Mouse (Mus musculus) liver, embryonic 11.5 days (tissue): ENCODE measurements around the gene Mpo. TPM values are rescaled to one million over a fixed set of nuclear protein-coding genes. Genes with fewer than 3 reads are reported as not detected.

Experiments
- ATAC-seq: fragments of 200-750 bp; cut with Nextera tagmentation; replicated peaks from 2 replicates; pipeline ENCODE4 v1.8.0; 2017; ENCODE audit warnings: moderate number of reproducible peaks, mild to moderate bottlenecking, moderate TSS enrichment, moderate library complexity; ENCODE audit not compliant: low FRiP score
- DNase-seq: peaks from one replicate; pipeline ENCODE4 v3.0.0-alpha.2; 2017; ENCODE audit warnings: low spot score
- H3K27ac ChIP-seq: fragments of 300-500 bp; sonication (generic); 2 replicates; pipeline ENCODE4 v1.5.1; 2014; ENCODE audit warnings: mild to moderate bottlenecking, low read depth, low read length, control low read depth
- H3K27me3 ChIP-seq: fragments of 300-500 bp; sonication (generic); replicated peaks from 2 replicates; pipeline ENCODE4 v1.6.1; 2014; ENCODE audit warnings: low read length, mixed read lengths; ENCODE audit not compliant: control insufficient read depth, insufficient read depth
- H3K36me3 ChIP-seq: fragments of 300-500 bp; sonication (generic); 2 replicates; pipeline ENCODE4 v1.6.1; 2014; ENCODE audit warnings: mild to moderate bottlenecking, low read length, moderate library complexity, mixed read lengths; ENCODE audit not compliant: control insufficient read depth, insufficient read depth
- H3K4me1 ChIP-seq: fragments of 300-500 bp; sonication (generic); replicated peaks from 2 replicates; pipeline ENCODE4 v1.6.1; 2014; ENCODE audit warnings: low read length, mixed read lengths; ENCODE audit not compliant: control insufficient read depth, insufficient read depth
- H3K4me2 ChIP-seq: fragments of 300-500 bp; sonication (generic); 2 replicates; pipeline ENCODE4 v1.6.1; 2014; ENCODE audit warnings: mild to moderate bottlenecking, control low read depth, moderate library complexity
- H3K4me3 ChIP-seq: fragments of 300-500 bp; sonication (generic); 2 replicates; pipeline ENCODE4 v1.5.1; 2014; ENCODE audit warnings: low read depth, low read length, control low read depth
- H3K9ac ChIP-seq: fragments of 300-500 bp; sonication (generic); 2 replicates; pipeline ENCODE4 v1.6.1; 2014; ENCODE audit warnings: low read depth, low read length, control low read depth
- H3K9me3 ChIP-seq: fragments of 300-500 bp; sonication (generic); 2 replicates; pipeline ENCODE4 v1.6.1; 2016; ENCODE audit warnings: low read length, inconsistent platforms, mixed read lengths; ENCODE audit not compliant: control insufficient read depth
- WGBS: fragments of 180-500 bp; shearing (Covaris S2); extraction: QIAGEN DNeasy Blood & Tissue Kit; methylation state at CpG from one replicate; pipeline ENCODE4 v1.1.7; 2014; 5-methylcytosine and 5-hydroxymethylcytosine counted together
- polyA plus RNA-seq: library from polyadenylated mRNA; unstranded; fragments of >200 nt; fragmentation: Nextera tagmentation; extraction: Ambion mirVana; gene quantifications from 2 replicates; pipeline ENCODE4 v1.2.1, GENCODE M21; 2014

Gene Mpo
- polyA plus RNA-seq, 1 experiment from 2014 or later: 190 TPM

DNA sequence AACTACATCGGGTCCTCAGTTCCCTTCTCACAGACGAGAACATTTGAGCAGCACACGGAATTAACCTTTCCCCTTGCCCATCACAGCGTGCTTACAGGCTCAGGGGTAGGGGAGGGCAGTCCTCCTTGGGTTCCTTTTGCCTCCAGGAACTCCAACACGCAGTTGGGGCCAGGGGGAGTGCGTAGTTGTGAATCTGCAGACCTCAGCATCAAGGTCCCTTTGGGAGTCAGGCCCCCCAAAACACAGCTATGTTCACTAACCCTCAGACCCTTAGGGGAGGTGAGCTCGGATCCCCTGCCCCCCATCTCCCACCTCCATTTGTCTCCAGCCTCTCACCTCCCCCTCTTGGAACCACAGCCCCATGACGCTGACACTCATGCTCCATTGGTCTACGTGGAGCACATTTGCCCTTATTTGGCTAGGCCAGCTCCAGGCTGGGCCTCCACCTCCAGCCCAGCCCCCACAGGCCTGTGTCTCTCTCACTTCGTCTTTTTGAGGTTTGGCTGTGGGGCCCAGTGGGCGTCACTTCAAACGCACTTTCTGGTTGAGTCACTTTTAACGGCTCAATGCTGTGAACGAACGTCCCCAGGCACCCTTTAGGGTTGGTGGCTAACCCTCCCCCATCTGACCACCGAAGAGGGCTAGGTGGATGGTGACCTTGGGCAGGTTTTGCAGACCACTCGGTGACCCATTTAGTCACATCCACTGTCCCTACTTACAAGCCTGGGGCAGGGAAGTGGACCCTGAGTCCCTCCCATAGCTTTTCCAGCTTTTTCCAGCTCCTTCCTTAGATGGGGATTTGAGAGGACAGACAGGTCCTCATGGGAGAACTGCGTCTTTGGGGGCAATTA lies 44.0 kb upstream of the Mpo start:
- peak overlapping the region; percentile 31 for H3K4me3 ChIP-seq
- peak overlapping the region; percentile 66 for H3K9ac ChIP-seq
- peaks cover 11% of the 10 kb centered on the region for H3K36me3 ChIP-seq
- DNase-seq (peak; percentile 80), ATAC-seq (peak; percentile 85)
- H3K4me1 ChIP-seq: peaks cover 45% of the 10 kb centered on the region
- H3K9me3 ChIP-seq: no peaks in the 10 kb centered on the region
- H3K4me2 ChIP-seq: peak overlapping the region; percentile 82
- H3K27ac ChIP-seq: peak overlapping the region; percentile 100
- H3K27me3 ChIP-seq: no peaks in the 10 kb centered on the region
- 21% methylated on average over 18 of the region's 18 CpGs for WGBS

DNA sequence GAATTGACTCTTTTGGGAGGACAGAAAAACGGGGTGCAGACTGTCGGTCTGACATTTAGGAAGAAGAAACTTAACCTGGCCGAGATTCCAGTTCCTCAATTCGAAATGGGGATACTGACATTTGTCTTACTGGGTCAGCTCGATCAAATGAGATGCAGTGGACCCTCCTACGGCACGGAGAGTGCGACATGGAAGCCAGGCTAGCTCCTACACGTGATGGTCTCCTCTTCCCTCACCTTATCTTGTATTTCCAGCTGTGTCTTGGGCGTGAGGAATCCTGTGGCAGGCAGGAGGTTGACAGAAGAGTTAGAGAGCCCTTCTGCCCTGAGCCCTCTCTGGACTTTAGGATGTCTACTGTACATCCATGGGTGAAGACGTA lies 43.3 kb upstream of the Mpo start:
- ATAC-seq: peak; percentile 59
- no peaks in the 10 kb centered on the region for H3K27me3 ChIP-seq
- peak overlapping the region; percentile 66 for H3K9ac ChIP-seq
- H3K4me2 ChIP-seq: peak overlapping the region; percentile 82
- peak; percentile 53 for DNase-seq
- no peaks in the 10 kb centered on the region for H3K9me3 ChIP-seq
- peaks cover 49% of the 10 kb centered on the region for H3K4me1 ChIP-seq
- peak overlapping the region; percentile 31 for H3K4me3 ChIP-seq
- H3K36me3 ChIP-seq: peaks cover 6% of the 10 kb centered on the region
- WGBS: 37% methylated on average over 11 of the region's 11 CpGs
- peak overlapping the region; percentile 100 for H3K27ac ChIP-seq

DNA sequence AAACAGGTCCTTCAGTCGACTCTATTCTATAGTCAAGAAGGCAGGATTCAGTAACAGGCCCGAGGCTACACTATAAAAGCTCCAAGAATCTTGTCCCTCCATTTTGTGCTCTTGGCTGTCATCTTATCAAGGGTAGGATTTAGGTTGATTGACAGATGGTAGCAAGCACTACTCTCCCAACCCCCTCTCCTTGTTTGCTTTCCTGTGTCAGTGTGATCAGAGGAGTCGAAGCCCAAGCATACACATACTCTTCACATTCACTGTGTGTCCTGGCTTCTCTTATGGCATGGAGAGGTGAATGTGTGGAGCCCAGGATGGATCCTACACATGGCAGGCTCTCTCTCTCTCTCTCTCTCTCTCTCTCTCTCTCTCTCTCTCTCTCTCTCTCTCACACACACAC lies 42.9 kb upstream of the Mpo start:
- no peak for ATAC-seq
- no peak for DNase-seq
- Histone ChIP-seq H3K9ac (peak overlapping the region; percentile 66), H3K4me2 (peak overlapping the region; percentile 82), H3K4me3 (peak overlapping the region; percentile 31), H3K4me1 (peaks cover 49% of the 10 kb centered on the region), H3K27ac (peak overlapping the region; percentile 100), H3K9me3 (no peaks in the 10 kb centered on the region), H3K27me3 (no peaks in the 10 kb centered on the region), H3K36me3 (peaks cover 1% of the 10 kb centered on the region; the same call in 1 of the 2 replicates)
- WGBS: 28% methylated on average over 3 of the region's 3 CpGs

DNA sequence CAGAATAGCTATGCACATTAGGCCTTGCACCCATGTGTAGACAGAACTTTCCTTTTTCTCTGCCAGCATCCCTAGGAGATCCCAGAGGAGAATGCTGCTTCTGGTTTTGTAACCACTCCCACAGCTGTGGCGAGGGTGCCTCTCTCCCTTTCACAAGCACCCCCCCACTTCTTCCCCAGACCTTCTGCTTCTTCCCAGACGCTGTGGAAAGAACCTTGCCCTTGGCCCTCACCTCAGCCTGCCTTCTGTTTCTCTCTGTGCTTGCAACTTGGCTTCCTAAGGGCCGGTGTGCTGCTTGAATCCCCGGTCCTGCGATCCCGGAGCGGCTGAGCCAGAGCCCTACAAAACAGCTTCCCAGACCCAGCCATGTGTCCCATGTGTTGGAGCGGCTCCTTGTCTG lies 42.4 kb upstream of the Mpo start:
- Histone ChIP-seq H3K9ac (peak overlapping the region; percentile 66), H3K27me3 (no peaks in the 10 kb centered on the region), H3K36me3 (no peaks in the 10 kb centered on the region; the same call in 1 of the 2 replicates), H3K27ac (peak overlapping the region; percentile 100), H3K4me3 (peak overlapping the region; percentile 31), H3K4me1 (peaks cover 49% of the 10 kb centered on the region), H3K9me3 (no peaks in the 10 kb centered on the region), H3K4me2 (peak overlapping the region; percentile 82)
- DNase-seq (peak; percentile 43), ATAC-seq (no peak)
- 51% methylated on average over 8 of the region's 8 CpGs for WGBS

DNA sequence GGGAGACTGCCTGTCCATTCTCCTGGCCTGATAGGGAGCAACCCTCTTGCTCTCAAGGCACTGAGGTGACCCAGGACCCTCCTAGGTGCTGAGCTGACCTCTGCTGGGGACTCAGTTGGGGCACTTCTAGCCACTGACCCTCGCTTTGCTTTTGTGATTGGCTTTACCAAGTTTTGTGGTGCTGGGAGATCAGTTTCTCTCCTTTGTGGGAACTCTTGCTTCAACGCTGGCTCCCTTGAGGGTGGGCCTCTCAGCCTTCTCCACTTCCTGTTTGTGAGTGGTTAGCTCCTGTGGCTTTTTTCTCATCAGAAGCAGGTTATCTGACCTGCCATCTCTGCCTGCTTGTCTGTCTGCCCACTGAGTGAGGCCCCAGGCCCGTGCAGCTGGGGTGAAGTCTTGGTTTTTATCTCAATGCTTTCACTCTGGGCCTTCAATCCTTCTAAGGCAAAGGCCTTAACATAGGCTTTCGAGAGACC lies 41.9 kb upstream of the Mpo start:
- Histone ChIP-seq H3K9me3 (no peaks in the 10 kb centered on the region), H3K4me1 (peaks cover 49% of the 10 kb centered on the region), H3K4me2 (peak overlapping the region; percentile 82), H3K36me3 (peaks cover 3% of the 10 kb centered on the region; the same call in 1 of the 2 replicates), H3K27ac (peak overlapping the region; percentile 100), H3K27me3 (no peaks in the 10 kb centered on the region), H3K4me3 (peak overlapping the region; percentile 31), H3K9ac (peak overlapping the region; percentile 66)
- WGBS: 29% methylated on average over 4 of the region's 4 CpGs
- ATAC-seq: peak; percentile 16
- peak; percentile 52 for DNase-seq

DNA sequence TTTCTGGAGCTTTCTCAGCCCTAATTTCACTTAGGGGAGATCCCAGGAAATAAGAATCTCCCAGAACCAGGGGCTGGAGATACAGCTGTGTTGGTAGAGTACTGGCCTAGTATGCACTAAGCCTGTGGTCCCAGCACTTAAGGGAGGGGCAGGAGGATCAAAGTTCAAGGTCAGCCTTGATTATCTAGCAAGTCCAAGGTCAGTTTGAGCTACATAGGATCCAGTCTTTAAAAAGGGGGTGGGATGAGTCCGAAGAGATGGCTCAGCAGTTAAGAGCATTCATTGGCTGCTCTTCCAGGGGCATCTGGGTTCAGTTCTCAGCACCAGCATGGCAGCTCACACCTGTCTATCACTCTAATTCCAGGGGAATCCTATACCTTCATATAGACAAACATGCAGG lies 41.1 kb upstream of the Mpo start:
- peaks cover 10% of the 10 kb centered on the region; the same call in 1 of the 2 replicates for H3K36me3 ChIP-seq
- peak overlapping the region; percentile 100 for H3K27ac ChIP-seq
- 43% methylated on average over 1 of the region's 1 CpGs for WGBS
- H3K4me2 ChIP-seq: peak overlapping the region; percentile 82
- H3K4me1 ChIP-seq: peaks cover 49% of the 10 kb centered on the region
- no peaks in the 10 kb centered on the region for H3K27me3 ChIP-seq
- DNase-seq: no peak
- peak overlapping the region; percentile 31 for H3K4me3 ChIP-seq
- H3K9me3 ChIP-seq: no peaks in the 10 kb centered on the region
- ATAC-seq: no peak
- H3K9ac ChIP-seq: peak overlapping the region; percentile 66

DNA sequence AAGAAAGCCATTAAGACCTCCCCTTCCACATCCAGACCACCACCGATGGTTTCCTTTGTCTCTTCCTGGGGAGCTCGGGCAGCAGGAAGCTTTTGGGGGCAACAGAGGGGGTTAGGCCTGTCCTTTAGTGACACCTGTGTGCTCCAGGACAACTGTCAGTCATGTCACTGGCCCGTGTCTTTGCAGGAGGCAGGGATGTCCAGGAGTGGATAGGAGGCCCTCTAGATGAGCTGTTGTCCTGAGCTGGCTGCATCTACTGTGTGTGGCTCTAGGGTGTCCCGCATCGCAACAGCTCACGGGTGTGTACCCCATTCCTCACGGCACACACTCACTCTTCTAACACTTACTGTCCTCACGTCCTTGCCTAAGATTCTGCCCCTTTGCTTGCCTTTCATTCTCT lies 40.1 kb upstream of the Mpo start:
- Histone ChIP-seq H3K9ac (peak overlapping the region; percentile 99), H3K4me2 (peak overlapping the region; percentile 67), H3K36me3 (peaks cover 10% of the 10 kb centered on the region; the same call in 1 of the 2 replicates), H3K4me3 (peak overlapping the region; percentile 90; the same call in 1 of the 2 replicates), H3K27me3 (no peaks in the 10 kb centered on the region), H3K4me1 (peaks cover 42% of the 10 kb centered on the region), H3K9me3 (no peaks in the 10 kb centered on the region), H3K27ac (peak overlapping the region; percentile 100)
- 53% methylated on average over 8 of the region's 8 CpGs for WGBS
- DNase-seq: peak; percentile 34
- no peak for ATAC-seq

DNA sequence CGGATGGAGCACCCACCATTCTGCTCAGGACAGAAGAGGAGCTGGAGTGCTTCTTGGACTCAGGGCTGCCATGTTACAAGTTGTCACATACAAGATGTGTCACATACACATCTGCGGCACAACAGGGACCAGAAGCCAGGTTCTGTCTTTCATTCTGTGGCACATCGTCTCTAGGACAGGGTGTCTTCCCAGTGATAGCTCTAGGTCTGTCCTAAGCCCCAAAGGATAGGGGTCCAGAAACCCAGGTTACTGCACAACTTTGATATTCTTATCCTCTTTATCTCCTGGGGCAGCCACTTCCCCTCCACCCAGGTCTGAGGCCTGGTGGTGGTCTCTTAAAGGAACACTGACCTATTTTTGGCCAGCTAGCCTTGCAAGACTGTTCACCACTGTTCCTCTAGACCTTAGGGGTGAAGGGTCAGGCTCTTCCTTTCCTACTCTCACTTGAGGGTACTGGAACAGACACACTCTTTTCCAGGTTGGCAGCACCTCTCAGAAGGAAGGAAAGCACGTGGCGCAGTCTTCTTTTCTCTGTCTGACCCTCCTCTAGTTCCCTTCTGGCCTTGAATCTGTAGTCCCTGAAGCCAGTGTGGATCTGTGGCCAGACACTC lies 39.4 kb upstream of the Mpo start:
- Histone ChIP-seq H3K27ac (peak overlapping the region; percentile 100), H3K36me3 (peaks cover 10% of the 10 kb centered on the region; the same call in 1 of the 2 replicates), H3K4me1 (peaks cover 40% of the 10 kb centered on the region), H3K27me3 (no peaks in the 10 kb centered on the region), H3K4me2 (peak overlapping the region; percentile 67), H3K9ac (peak overlapping the region; percentile 99), H3K4me3 (peak overlapping the region; percentile 90), H3K9me3 (no peaks in the 10 kb centered on the region)
- DNase-seq: peak; percentile 56
- no peak; the same call in 1 of the 2 replicates for ATAC-seq
- 39% methylated on average over 5 of the region's 5 CpGs for WGBS
